Mouse (Mus musculus): ENCODE results near the gene Tbc1d10b.

Tbc1d10b gene

GRCm38 (mm10) chr7:127180783-127181182, 27.5 kb downstream of the Tbc1d10b start:
- in situ Hi-C loops (cut with MboI; ENCODE audit: unreplicated experiment in 2 of 2): loop anchor here (5.0 to 10.0 kb wide), 3 partner anchors 43 to 346 kb away; partner anchors contain the start of genes 4930451I11Rik (in 1 of the 2) and Spn (in 1 of the 2)

GRCm38 (mm10) chr7:127176937-127177336, 31.3 kb downstream of the Tbc1d10b start:
- in situ Hi-C loops (cut with MboI; ENCODE audit: unreplicated experiment in 2 of 2): no loop called here

- in situ Hi-C loops (cut with MboI; ENCODE audit: unreplicated experiment in 2 of 2): no loop called here
Observed at GRCm38 (mm10) chr7:127166501-127166900, 41.8 kb downstream of the Tbc1d10b start.

- in situ Hi-C loops (cut with MboI; ENCODE audit: unreplicated experiment in 2 of 2): no loop called here
Observed at GRCm38 (mm10) chr7:127165607-127166493, 42.4 kb downstream of the Tbc1d10b start.

GRCm38 (mm10) chr7:127164002-127164401, 44.3 kb downstream of the Tbc1d10b start:
- in situ Hi-C loops (cut with MboI; ENCODE audit: unreplicated experiment in 2 of 2): no loop called here

- in situ Hi-C loops (cut with MboI; ENCODE audit: unreplicated experiment in 2 of 2): no loop called here
Observed at GRCm38 (mm10) chr7:127162546-127162945, 45.7 kb downstream of the Tbc1d10b start.

- in situ Hi-C loops (cut with MboI; ENCODE audit: unreplicated experiment in 2 of 2): no loop called here
Observed at GRCm38 (mm10) chr7:127157548-127157947, 50.7 kb downstream of the Tbc1d10b start.

GRCm38 (mm10) chr7:127153477-127153876, 54.8 kb downstream of the Tbc1d10b start:
- in situ Hi-C loops (cut with MboI; ENCODE audit: unreplicated experiment in 2 of 2): no loop called here

- in situ Hi-C loops (cut with MboI; ENCODE audit: unreplicated experiment in 2 of 2): no loop called here
Observed at GRCm38 (mm10) chr7:127152464-127152863, 55.8 kb downstream of the Tbc1d10b start.

- in situ Hi-C loops (cut with MboI; ENCODE audit: unreplicated experiment in 2 of 2): no loop called here
Observed at GRCm38 (mm10) chr7:127147901-127148300, 60.4 kb downstream of the Tbc1d10b start.

Data from v-Abl transformed pro-B cells (cell line).